Mouse (Mus musculus) spleen, postnatal 4 days (tissue): ENCODE measurements around the gene Map4k4.

Experiments
- DNase-seq, 2 experiments: peaks; one replicate each; pipeline ENCODE4 v3.0.0; 2022; ENCODE audit warnings: low spot score in 2 of 2

Map4k4 gene

DNA sequence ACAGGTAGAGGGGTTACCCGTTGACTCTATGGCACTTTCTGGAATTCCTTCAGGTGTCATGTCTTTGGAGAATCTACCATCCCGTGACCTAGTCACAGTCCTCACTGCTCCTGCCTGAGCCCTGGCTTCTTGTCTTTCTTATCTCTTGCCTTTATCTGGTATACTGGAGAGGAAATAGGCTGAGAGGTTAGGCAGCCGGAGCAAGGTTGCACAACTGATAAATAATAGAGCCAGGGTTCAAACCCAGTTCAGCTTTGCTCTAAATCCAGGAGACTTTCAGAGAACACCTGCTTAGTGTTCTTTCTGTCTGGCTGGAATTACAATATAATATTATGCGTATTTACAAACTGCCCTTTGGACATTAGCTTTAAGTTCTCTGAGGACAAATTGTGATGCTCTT lies 2.0 kb upstream of the Map4k4 start:
- no peak for DNase-seq

GRCm38 (mm10) chr1:39901063-39901811 lies 524 bp downstream of the Map4k4 start:
- DNase-seq = peak in 1 of 2 experiments; percentile 73

- DNase-seq = peak in 1 of 2 experiments; percentile 63
Observed at GRCm38 (mm10) chr1:39901851-39902703, 1.4 kb downstream of the Map4k4 start.

DNA sequence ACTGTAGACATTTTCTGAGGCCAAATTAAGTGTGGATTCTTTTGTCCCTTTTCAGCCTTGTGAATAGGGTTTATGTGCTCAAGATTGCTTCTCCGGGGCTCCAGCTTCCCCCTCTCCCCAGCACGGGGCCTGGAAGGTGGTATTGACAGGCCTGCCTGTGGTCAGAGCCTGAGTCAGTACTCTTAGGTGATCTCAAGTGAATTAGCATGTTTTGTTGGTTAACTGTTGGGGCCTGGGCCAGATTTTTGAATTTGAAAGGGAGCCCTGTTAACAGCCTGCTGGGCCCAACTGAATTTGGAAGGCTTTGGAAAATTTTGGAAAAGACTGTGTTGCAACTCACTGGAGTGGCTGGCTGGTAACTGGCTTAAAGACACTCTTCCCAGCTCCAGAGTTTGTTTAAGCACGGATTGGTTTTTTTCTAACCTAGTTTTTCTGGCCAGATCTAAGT lies 2.0 kb downstream of the Map4k4 start:
- peak in 1 of 2 experiments; percentile 61 for DNase-seq

GRCm38 (mm10) chr1:39904720-39905119 lies 4.0 kb downstream of the Map4k4 start:
- peak in 1 of 2 experiments; percentile 49 for DNase-seq

DNA sequence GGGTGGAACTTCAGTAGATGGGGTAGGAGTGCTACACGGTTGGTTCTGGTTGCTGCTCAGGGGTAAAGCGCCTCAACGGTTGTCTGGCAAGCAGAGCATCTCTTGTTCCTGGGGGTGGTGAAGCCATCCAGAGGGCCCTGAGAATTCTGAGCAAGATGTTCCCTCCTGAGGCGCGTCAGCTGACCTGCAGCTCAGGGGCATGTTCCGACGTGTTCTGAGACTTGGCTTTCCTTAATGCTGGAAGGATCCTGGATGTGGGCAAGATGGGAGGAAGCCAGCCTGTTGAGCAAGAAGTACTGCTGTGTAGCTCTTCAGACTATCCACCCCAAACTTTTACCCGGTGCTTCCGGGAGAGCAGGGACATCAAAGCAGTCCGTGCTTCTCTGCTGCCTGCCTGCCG lies 6.2 kb downstream of the Map4k4 start:
- peak in 1 of 2 experiments; percentile 52 for DNase-seq

GRCm38 (mm10) chr1:39908976-39909375 lies 8.3 kb downstream of the Map4k4 start:
- no peak for DNase-seq

GRCm38 (mm10) chr1:39911446-39911845 lies 10.7 kb downstream of the Map4k4 start:
- peak in 1 of 2 experiments; percentile 63 for DNase-seq

DNA sequence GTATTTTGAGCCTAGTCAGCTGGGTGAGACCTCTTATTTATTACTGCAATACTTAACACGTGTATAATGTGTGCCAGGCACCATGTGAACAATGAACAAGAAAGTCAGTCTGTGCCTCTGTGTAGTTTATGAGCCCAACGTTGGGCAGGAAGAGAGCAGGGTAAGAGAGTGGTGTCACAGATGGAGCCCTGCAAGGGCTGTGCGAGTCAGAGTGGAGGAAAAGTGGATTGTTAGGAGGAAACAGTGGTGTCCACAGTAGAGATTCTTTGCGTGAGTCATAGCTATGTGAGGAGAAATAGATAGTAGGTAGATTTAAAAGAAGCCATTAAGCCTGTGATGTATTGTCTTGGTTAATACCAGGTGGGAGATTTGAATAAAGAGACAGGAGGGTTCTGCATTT lies 12.5 kb downstream of the Map4k4 start:
- no peak for DNase-seq

DNA sequence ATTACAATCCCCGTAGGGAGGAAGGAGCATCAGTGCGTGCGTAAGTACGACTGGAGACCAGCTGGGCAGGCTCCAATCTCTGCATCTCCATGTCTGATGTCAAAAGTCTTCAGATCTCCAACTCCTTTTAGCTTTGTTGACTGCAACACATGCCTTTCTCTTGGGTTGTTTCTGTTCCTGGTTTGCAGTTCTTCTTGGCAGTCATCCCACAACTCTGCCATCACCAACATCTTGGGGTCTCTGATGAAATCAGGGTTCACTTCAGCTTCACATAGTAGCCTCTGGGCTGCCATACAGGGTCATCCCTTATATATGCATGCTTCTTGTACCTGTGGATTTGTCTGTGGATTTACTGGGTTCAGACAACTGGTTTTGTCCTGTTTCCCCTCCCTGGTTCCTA lies 15.4 kb downstream of the Map4k4 start:
- DNase-seq = no peak

DNA sequence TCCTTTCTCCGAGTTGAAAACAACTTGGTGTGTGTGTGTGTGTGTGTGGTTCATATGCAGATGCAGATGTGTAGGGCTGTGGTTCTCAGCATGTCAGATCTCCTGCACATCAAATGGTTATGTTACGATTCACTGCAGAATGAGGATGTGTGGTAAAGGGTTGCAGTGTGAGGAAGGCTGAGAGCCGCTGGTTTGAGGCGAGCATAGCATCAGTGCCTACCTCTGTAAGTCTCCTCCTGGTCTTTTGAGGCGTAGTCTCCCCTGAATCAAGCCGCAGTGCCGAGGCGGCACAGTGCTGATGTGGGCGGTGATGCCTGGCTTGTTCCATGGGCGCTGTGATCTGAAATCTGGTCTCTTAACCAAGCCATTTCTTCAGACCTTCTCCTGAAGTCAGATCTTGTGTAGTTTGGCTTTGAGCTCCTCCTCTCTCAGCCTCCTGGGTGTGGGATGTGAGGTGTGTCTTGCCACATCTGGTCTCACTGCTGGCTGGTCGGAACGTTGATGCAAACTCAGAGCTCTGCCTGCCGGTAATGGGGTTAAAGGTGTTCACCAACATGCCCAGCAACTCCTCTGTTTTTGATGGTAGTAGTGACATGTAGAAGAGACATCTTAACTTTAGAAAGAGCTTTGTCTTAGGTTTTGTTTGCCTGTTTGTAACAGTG lies 17.3 kb downstream of the Map4k4 start:
- DNase-seq = no peak

DNA sequence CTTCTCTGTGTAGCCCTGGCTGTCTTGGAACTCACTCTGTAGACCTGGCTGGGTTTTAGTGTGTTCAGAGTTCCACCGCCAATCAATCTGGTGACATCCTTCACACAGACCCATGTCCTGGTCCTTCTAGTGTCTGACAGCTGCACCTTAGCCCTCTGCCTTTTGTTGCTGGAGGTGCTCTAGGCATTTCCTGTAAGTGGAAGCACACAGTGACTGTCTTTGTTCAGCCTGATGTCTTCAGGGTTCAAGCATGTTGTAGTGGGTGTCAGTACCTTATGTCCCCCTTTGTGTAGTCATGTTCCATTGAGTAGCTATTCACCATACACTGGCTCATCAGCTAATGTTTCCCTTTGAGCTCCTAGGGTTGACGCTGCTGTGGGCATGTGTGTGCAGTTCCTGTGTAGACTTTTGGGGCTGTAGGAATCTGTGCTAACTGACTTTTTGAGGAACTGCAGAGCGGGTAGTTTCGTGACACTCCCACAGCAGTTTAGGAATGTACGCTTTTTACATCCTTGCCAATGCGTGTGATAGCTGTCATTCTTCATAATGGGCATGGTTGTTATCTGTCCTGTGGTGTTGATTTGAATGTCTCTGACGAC lies 17.9 kb downstream of the Map4k4 start:
- DNase-seq = no peak

GRCm38 (mm10) chr1:39920616-39921015 lies 19.9 kb downstream of the Map4k4 start:
- DNase-seq = no peak

- no peak for DNase-seq
Observed at GRCm38 (mm10) chr1:39921996-39922395, 21.3 kb downstream of the Map4k4 start.

- DNase-seq = peak in 1 of 2 experiments; percentile 69
Observed at GRCm38 (mm10) chr1:39922714-39923113, 22.0 kb downstream of the Map4k4 start.

DNA sequence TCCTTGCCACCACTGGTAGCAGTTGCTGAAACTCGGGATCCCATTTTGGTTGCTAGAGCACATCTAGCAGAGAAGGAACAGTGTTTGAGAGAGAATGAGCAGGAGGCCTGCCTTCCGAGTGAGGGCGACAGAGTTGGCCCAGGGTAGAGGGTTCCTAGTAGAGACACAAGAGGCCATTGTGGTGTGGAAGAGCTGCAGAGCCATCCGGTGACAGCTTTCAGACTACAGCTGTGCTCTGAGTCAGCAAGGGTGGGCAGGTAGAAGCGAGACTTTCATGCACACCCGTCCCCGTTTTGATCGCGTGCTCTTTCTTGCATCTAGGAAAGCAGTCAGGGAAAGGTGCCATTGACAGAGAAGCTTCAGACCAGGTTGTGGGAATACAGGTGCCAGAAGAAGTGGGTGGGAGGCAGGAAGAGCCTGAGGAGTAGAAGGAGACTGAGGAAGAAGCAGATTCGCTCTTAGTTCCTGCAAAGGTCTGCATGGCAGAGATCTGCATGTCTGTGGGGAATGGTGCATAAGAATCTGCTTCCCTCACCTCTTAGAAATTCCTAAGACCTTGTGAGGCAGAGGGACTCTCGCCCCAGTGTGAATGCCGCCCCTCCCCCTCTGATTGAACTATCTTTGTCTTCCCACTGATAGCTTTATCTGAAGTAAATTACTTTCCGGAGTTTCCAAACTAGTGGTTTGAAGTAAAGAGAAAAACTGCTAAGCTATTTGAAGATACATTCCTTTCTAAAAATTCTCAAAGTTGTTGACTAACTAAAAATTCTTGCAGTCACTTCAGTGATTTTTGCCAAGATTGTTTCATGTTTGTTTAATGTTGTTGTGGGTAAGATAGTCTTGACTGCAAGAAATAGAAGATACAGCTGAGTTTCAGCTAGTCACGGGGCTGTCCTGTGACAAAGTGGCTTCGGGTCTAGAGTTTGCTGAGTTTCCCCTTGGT lies 23.0 kb downstream of the Map4k4 start:
- DNase-seq = no peak

DNA sequence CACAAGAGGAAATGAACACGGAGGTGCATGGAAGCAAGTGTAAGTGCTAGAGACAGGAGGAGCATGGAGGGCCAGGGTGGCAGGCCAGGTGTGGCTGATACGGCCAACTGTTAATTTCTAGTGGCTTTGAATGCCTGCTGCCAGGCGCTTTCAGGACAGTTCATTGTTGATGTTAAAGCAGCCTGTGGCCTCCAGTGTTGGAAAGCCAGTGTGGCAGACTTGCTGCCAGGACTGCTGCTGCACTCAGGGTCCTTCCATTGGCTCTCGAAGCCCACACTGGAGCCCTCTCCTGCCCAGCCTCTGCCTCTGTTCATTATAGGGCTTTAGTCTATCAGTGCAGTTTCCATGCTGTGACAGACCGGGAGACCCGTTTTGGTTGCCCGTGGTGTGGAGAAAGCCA lies 30.3 kb downstream of the Map4k4 start:
- no peak for DNase-seq

- no peak for DNase-seq
Observed at GRCm38 (mm10) chr1:39932216-39932739, 31.6 kb downstream of the Map4k4 start.

DNA sequence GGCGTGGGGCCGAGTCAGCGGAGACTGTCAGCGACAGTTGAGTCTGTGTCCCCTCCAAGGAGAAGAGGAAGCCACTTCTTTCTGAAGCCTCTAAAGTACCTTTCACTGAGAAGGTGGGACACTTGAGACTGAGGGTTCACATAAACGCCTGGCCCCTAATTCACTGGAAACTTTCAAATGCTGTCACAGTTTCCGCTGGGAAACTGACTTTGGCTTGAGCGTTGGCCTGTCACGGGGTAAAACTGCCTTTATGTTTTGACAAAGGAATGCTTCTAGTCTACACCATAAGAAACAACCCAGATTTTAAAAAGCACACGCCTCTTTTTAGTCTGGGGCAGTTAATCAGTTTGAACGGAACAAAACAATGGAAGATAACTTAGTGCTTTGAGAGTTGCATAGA lies 32.2 kb downstream of the Map4k4 start:
- no peak for DNase-seq

GRCm38 (mm10) chr1:39934954-39935353 lies 34.2 kb downstream of the Map4k4 start:
- no peak for DNase-seq
